Mouse (Mus musculus): ENCODE data around the gene Spryd4. TPM values are rescaled to one million over a fixed set of nuclear protein-coding genes. Genes with fewer than 3 reads are reported as not detected.
A peak's percentile ranks its signal among the peaks of the same experiment; 100 is the strongest.

Gene Spryd4
- polyA plus RNA-seq, 1 experiment from 2014 or later = 46.1 TPM

GRCm38 (mm10) chr10:128212871-128213323, 1.3 kb upstream of the Spryd4 start:
- Histone ChIP-seq H3K9me3 (replicated peaks; ENCODE audit: control insufficient read depth, low read length) (no peaks in the 10 kb centered on the region), H3K4me2 (ENCODE audit: low read depth, low read length) (peak overlapping the region; percentile 66), H3K9ac (ENCODE audit: low read length) (peak overlapping the region; percentile 32), H3K4me1 (ENCODE audit: control insufficient read depth, insufficient read depth, low read length) (peaks cover 7% of the 10 kb centered on the region), H3K36me3 (ENCODE audit: control insufficient read depth, insufficient read depth) (no peaks in the 10 kb centered on the region), H3K4me3 (ENCODE audit: low read length) (peak overlapping the region; percentile 42), H3K27me3 (ENCODE audit: control insufficient read depth, insufficient read depth, low read length) (0 out of 2 replicates have a peak, but pooled peaks cover 3% of the 10 kb centered on the region), H3K27ac (ENCODE audit: low read length) (peak overlapping the region; percentile 1)
- peak; percentile 42 for ATAC-seq (replicated peaks; ENCODE audit: extremely low read depth, insufficient read depth, low FRiP score)
- WGBS = under 1% methylated on average over 18 of the region's 18 CpGs

DNA sequence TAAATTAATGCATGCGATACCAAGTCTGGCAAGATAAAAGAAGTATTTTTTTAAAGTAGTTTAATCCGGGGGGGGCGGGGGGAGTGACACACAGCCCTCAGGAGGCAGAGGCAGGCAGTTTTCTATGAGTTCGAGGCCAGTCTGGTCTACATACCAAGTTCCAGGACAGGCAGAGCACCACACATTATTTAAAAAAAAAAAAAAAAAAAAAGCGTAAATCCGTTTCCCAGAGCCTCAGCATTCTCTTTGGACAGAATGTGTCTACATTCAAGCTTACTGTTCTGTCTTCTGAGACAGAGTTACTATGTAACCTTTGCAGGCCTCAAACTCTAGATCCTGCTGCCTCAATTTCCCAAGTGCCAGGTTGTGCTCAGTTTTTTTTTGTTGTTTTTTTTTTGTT, 541 bp upstream of the Spryd4 start:
- 39% methylated on average over 6 of the region's 6 CpGs for WGBS
- peak overlapping the region; percentile 68; the same call in 1 of the 2 replicates for H3K27ac ChIP-seq (ENCODE audit: low read length)
- peak overlapping the region; percentile 77 for H3K9ac ChIP-seq (ENCODE audit: low read length)
- no peak for ATAC-seq (replicated peaks; ENCODE audit: extremely low read depth, insufficient read depth, low FRiP score)
- peak overlapping the region; percentile 97 for H3K4me2 ChIP-seq (ENCODE audit: low read depth, low read length)
- peak overlapping the region; percentile 84 for H3K4me3 ChIP-seq (ENCODE audit: low read length)
- no peaks in the 10 kb centered on the region for H3K9me3 ChIP-seq (replicated peaks; ENCODE audit: control insufficient read depth, low read length)
- H3K4me1 ChIP-seq (ENCODE audit: control insufficient read depth, insufficient read depth, low read length) = peaks cover 7% of the 10 kb centered on the region
- 0 out of 2 replicates have a peak, but pooled peaks cover 3% of the 10 kb centered on the region for H3K27me3 ChIP-seq (ENCODE audit: control insufficient read depth, insufficient read depth, low read length)
- H3K36me3 ChIP-seq (ENCODE audit: control insufficient read depth, insufficient read depth) = no peaks in the 10 kb centered on the region

GRCm38 (mm10) chr10:128210954-128211353, 653 bp downstream of the Spryd4 start:
- Histone ChIP-seq H3K4me2 (ENCODE audit: low read depth, low read length) (peak overlapping the region; percentile 97), H3K36me3 (ENCODE audit: control insufficient read depth, insufficient read depth) (no peaks in the 10 kb centered on the region), H3K4me1 (ENCODE audit: control insufficient read depth, insufficient read depth, low read length) (peaks cover 7% of the 10 kb centered on the region), H3K4me3 (ENCODE audit: low read length) (peak overlapping the region; percentile 84), H3K9me3 (replicated peaks; ENCODE audit: control insufficient read depth, low read length) (no peaks in the 10 kb centered on the region), H3K27ac (ENCODE audit: low read length) (peak overlapping the region; percentile 68; the same call in 1 of the 2 replicates), H3K27me3 (ENCODE audit: control insufficient read depth, insufficient read depth, low read length) (0 out of 2 replicates have a peak, but pooled peaks cover 3% of the 10 kb centered on the region), H3K9ac (ENCODE audit: low read length) (peak overlapping the region; percentile 77)
- WGBS = 16% methylated on average over 14 of the region's 14 CpGs
- no peak for ATAC-seq (replicated peaks; ENCODE audit: extremely low read depth, insufficient read depth, low FRiP score)

DNA sequence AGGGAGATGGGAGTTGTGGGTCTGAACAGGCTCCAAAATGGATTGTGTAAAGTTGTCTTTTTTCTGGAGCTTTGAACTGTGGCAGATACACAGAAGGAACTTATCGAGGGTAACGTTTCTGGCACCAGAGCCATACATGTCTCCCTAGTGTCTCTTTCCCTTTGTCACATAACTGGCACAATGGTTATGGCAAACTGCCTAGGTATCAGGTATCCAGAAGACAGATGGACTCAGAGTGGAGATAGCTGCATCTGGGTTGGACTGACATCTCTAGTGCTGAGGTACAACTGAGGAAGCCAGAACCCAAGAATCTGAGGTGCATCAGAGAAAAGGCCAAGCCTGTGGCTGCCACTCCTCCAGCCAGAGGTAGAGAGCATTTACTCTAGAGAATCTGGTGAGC, 1.5 kb downstream of the Spryd4 start:
- Histone ChIP-seq H3K36me3 (ENCODE audit: control insufficient read depth, insufficient read depth) (no peaks in the 10 kb centered on the region), H3K27me3 (ENCODE audit: control insufficient read depth, insufficient read depth, low read length) (0 out of 2 replicates have a peak, but pooled peaks cover 3% of the 10 kb centered on the region), H3K4me2 (ENCODE audit: low read depth, low read length) (no peak overlapping the region), H3K4me3 (ENCODE audit: low read length) (no peak overlapping the region), H3K4me1 (ENCODE audit: control insufficient read depth, insufficient read depth, low read length) (peaks cover 7% of the 10 kb centered on the region), H3K27ac (ENCODE audit: low read length) (no peak overlapping the region), H3K9ac (ENCODE audit: low read length) (no peak overlapping the region), H3K9me3 (replicated peaks; ENCODE audit: control insufficient read depth, low read length) (no peaks in the 10 kb centered on the region)
- ATAC-seq (replicated peaks; ENCODE audit: extremely low read depth, insufficient read depth, low FRiP score) = no peak
- WGBS = 90% methylated on average over 2 of the region's 2 CpGs

DNA sequence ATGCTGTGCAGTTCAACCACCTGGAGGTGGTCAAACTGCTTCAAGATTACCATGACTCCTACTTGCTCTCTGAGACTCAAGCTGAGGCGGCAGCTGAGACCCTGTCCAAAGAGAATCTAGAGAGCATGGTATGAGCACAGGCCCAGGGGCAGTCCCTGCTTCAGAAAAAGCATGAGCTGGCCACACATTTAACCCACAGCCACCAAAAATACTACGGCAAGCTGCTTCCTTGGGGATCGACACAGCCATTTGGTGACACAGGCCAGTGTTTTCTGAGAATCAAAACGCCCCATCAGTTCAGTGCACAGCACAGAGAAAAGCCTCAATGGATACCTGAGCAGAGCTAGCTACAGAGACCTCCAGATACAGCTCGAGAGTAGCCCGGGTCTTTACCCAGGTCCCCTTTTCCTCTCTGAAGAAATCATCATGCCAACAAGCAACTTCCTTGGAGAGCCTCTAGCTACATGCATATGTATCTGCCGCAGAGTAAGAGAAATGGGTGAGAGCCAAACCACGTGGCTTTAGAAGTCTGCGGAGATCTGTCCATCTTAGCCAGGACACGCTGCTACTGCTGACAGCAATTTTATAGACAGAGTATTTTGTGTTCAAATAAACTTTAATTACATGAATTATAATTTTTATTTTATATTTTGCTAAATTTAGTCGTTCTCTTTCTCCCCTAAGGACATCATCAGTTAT, 2.1 kb downstream of the Spryd4 start:
- Histone ChIP-seq H3K4me1 (ENCODE audit: control insufficient read depth, insufficient read depth, low read length) (peaks cover 7% of the 10 kb centered on the region), H3K36me3 (ENCODE audit: control insufficient read depth, insufficient read depth) (no peaks in the 10 kb centered on the region), H3K9me3 (replicated peaks; ENCODE audit: control insufficient read depth, low read length) (no peaks in the 10 kb centered on the region), H3K27ac (ENCODE audit: low read length) (no peak overlapping the region), H3K4me3 (ENCODE audit: low read length) (no peak overlapping the region), H3K9ac (ENCODE audit: low read length) (no peak overlapping the region), H3K27me3 (ENCODE audit: control insufficient read depth, insufficient read depth, low read length) (0 out of 2 replicates have a peak, but pooled peaks cover 3% of the 10 kb centered on the region), H3K4me2 (ENCODE audit: low read depth, low read length) (no peak overlapping the region)
- WGBS = 93% methylated on average over 11 of the region's 11 CpGs
- no peak for ATAC-seq (replicated peaks; ENCODE audit: extremely low read depth, insufficient read depth, low FRiP score)

DNA sequence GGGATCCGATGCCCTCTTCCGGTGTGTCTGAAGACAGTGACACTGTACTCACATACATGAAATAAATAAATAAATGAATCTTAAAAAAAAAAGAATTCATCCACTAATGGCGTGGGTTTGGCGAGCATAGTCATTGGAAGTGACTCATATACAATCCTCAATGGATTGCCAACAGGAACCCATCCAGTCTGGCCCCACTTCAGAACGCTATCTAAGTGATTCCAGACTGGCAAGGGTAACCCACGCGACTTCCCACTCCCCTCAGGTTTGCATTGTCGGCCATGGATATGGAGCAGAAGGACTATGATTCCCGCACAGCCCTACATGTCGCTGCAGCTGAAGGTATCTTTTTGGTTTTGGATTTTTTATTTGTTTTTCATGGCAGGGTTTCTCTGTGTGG, 3.3 kb downstream of the Spryd4 start:
- Histone ChIP-seq H3K4me2 (ENCODE audit: low read depth, low read length) (no peak overlapping the region), H3K9me3 (replicated peaks; ENCODE audit: control insufficient read depth, low read length) (no peaks in the 10 kb centered on the region), H3K36me3 (ENCODE audit: control insufficient read depth, insufficient read depth) (no peaks in the 10 kb centered on the region), H3K27me3 (ENCODE audit: control insufficient read depth, insufficient read depth, low read length) (no peaks in the 10 kb centered on the region), H3K9ac (ENCODE audit: low read length) (no peak overlapping the region), H3K4me1 (ENCODE audit: control insufficient read depth, insufficient read depth, low read length) (peaks cover 7% of the 10 kb centered on the region), H3K4me3 (ENCODE audit: low read length) (no peak overlapping the region), H3K27ac (ENCODE audit: low read length) (no peak overlapping the region)
- WGBS = 86% methylated on average over 10 of the region's 10 CpGs
- ATAC-seq (replicated peaks; ENCODE audit: extremely low read depth, insufficient read depth, low FRiP score) = no peak

DNA sequence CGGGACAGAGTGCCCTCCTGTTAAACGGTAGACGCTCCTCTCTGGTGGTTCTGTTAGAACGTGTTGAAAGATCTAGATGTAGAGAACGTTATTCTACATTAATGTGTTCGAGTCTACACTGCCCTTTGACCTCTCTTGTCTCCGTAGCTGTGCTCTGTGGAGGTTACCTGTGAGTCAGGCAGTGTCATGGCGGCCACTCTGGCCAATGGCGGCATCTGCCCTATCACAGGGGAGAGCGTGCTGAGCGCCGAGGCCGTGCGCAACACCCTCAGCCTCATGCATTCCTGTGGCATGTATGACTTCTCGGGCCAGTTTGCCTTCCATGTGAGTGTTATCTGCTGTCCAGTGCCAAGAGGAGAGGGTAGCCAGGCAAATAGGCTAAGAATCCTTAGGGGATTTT, 6.7 kb downstream of the Spryd4 start:
- no peak overlapping the region for H3K4me3 ChIP-seq (ENCODE audit: low read length)
- H3K9me3 ChIP-seq (replicated peaks; ENCODE audit: control insufficient read depth, low read length) = no peaks in the 10 kb centered on the region
- no peaks in the 10 kb centered on the region for H3K4me1 ChIP-seq (ENCODE audit: control insufficient read depth, insufficient read depth, low read length)
- H3K9ac ChIP-seq (ENCODE audit: low read length) = no peak overlapping the region
- no peak for ATAC-seq (replicated peaks; ENCODE audit: extremely low read depth, insufficient read depth, low FRiP score)
- H3K36me3 ChIP-seq (ENCODE audit: control insufficient read depth, insufficient read depth) = no peaks in the 10 kb centered on the region
- no peaks in the 10 kb centered on the region for H3K27me3 ChIP-seq (ENCODE audit: control insufficient read depth, insufficient read depth, low read length)
- H3K4me2 ChIP-seq (ENCODE audit: low read depth, low read length) = no peak overlapping the region
- WGBS = 81% methylated on average over 15 of the region's 15 CpGs
- H3K27ac ChIP-seq (ENCODE audit: low read length) = no peak overlapping the region

DNA sequence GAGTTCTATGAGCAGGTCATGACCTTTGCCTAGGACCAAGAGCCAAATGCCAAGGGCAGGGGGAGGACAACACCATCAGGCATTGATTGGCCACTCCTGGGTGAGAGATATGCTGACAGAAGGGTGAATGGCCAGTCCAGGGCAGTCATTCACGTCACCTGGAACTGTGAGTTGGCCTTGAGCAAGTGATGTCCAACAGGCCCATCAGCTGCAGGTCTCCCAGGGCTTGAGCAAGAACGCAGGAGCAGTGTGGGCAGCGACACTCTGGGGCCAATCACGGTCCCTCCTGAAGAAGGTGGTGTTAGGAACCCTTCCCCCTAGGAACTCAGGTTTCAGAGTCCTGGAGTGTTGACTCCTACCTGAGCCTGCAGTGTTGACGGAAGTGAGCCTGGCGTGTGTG, 9.8 kb downstream of the Spryd4 start:
- H3K9me3 ChIP-seq (replicated peaks; ENCODE audit: control insufficient read depth, low read length) = no peaks in the 10 kb centered on the region
- no peak for ATAC-seq (replicated peaks; ENCODE audit: extremely low read depth, insufficient read depth, low FRiP score)
- WGBS = 62% methylated on average over 6 of the region's 6 CpGs
- H3K27ac ChIP-seq (ENCODE audit: low read length) = no peak overlapping the region
- no peak overlapping the region for H3K4me3 ChIP-seq (ENCODE audit: low read length)
- H3K36me3 ChIP-seq (ENCODE audit: control insufficient read depth, insufficient read depth) = no peaks in the 10 kb centered on the region
- no peak overlapping the region for H3K9ac ChIP-seq (ENCODE audit: low read length)
- H3K27me3 ChIP-seq (ENCODE audit: control insufficient read depth, insufficient read depth, low read length) = no peaks in the 10 kb centered on the region
- no peak overlapping the region for H3K4me2 ChIP-seq (ENCODE audit: low read depth, low read length)
- H3K4me1 ChIP-seq (ENCODE audit: control insufficient read depth, insufficient read depth, low read length) = no peaks in the 10 kb centered on the region

Measured in heart, embryonic 16.5 days (tissue).